Mouse (Mus musculus) NIH3T3 (cell line): ENCODE results near the gene Brinp1.

Experiments
- DNase-seq: peaks from one replicate; pipeline ENCODE4 v3.0.0-alpha.2; 2012; ENCODE audit warnings: low read depth

Gene Brinp1

DNA sequence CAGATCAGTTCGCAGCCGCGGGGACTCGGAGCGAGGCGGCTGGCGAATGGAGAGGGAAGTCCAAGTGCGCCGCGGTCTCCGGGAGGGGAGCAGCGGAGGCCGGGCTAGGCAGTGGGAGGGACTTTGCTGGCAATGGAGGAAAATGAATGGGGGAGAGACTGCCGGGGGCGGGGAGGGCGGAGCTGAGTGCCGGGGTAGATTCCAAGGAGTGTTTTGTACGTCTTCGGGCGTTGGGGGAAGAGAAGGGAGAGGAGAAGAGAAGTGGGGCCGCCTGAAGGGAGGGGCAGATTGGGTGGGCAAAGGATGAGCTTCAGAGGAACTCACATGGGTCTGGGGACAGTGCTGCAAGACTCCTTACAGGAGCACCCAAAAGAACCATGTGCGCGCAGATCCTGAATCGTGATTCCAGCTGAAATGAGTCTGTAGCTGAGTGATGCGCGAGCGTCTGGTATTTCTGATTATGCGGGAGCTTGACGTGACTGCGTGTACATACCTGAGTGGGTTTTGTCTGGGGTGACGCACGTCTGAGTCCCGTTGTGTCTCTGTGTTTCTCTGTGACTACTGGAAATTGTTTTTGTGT, at the start of gene Brinp1:
TSS of gene Brinp1 (minus strand) at position 76 of the 580 bp plus-strand sequence.
- peak; percentile 86 for DNase-seq

- no peak for DNase-seq
These were observed 3.1 kb upstream of the Brinp1 start for GRCm38 (mm10) chr4:68957265-68957664.

DNA sequence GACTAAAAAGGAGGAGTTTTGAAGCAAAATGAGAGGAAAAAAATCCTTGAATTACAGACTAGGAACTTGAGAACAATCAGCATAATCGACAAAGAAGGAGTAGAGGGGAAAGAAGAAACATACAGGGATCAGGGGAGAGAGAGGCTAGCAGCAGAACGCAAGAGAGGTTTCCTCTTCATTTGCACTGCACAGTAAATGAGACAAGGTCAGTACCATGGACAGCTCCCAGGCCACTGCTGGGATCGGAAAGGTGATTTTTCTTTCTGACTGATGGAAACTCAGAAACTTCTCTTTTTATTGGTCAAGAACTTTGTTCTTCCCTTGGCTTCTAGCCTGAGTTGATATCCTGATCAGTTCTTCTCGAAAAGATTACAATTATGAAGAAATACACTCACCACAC, 1.4 kb upstream of the Brinp1 start:
- DNase-seq, result peak; percentile 90

DNA sequence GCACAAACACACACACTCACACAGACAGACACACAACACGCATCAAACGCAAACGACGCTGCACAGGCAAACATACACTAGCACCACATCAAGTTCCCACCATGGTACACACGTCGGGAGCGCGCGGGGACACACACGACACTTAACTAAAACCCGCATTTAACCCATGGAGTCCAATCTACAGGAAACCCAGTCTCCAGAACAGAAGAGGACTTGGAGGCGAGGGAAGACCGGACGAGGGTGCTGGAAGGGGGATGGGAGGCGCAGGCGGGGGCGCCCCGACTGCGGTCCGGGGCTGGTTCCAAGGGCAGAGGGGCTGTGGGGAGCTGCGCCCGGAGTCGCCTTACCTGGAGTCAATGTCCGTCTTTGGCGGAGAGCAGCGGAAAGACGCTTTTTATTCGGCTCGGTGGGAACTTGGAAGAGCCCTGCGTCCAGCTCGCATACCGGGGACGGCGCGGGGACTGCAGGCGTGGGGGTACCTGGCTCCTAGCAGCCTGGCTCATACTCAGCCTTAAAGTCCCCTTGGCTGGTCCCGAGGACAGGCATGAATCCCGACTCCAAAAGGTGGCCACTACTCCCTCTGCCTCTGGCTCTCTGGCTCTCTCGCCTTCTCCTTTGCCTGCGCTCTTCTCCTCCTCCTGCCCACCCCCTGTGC, 403 bp downstream of the Brinp1 start:
- DNase-seq, result no peak

GRCm38 (mm10) chr4:68953131-68953551, 1.1 kb downstream of the Brinp1 start:
- peak; percentile 28 for DNase-seq

DNA sequence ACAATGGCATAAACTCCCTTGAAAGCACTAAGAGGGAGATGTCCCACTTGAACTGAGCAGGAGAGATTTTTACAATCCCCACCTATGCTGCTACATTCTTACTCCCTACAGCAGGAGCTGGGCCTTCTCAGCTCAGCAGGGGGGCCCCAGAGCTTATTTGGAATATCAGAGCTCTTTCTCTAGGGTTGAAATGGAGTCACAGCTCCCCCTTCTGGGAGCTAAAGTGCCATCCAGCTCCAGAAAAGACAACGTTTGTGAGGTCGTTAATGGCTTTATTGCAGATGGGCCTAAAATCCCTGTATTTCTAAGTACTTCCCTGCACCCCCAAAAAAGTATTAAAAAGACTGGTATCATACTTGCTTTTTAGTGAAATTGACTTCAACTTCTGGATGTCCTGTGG, 3.6 kb downstream of the Brinp1 start:
- peak; percentile 92 for DNase-seq

GRCm38 (mm10) chr4:68942938-68943337, 11.3 kb downstream of the Brinp1 start:
- DNase-seq, result no peak

DNA sequence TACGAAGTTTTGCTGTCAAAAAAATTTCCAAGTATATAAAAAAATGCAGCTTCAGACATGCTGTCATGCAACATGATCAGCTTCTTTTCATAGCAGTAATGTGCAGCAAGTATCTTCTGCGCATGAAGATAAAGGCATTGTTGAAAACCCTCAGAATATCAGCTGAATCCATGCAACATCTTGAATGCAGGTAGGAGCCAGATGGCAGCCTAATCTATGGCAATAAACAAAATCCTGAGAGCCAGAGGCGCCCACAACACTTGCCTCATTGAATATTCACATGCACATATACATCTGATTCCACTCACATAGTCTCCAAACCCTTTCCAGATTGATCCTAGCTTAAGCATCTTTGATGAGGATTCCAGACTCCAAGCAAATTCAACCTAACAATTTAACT, 24.2 kb downstream of the Brinp1 start:
- no peak for DNase-seq

DNA sequence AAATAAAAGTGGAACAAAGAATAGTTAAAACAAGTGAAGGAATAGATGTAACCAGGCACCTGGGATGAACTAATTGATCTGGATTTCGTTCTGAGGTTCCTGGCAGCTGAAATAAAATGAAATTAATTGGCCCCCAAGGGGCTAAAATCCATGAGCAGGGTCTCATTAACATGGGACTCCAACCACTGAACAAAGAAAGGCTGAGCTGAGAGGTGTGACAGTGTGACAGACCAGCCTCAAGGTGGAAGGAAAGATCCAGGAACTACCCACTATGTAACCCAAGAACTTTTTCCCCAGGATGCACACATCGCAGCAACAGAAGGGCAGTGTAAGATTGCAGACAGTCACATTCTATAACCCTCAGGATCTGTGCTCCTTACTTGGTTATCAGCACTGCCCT, 28.1 kb downstream of the Brinp1 start:
- no peak for DNase-seq

GRCm38 (mm10) chr4:68922944-68923343, 31.3 kb downstream of the Brinp1 start:
- DNase-seq, result no peak

DNA sequence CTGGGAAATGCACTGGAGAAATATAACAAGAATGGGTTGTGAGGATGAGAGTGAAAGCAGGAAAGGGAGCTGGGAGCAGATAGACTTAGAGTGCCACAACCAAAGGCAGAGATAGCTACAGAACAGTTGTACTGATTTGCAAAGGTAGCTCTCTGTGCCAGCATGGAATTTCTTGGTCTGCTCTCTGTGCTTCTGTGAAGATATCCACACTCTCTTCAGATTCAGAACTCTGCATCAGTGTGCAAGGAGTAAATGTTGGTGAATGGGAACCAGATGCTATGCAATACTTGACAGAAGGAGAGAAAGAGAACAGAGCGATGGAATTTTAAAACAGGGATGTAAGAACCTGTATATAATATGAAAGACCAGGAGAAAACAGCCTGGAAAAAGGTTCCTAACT, 31.7 kb downstream of the Brinp1 start:
- DNase-seq, result no peak

- peak; percentile 76 for DNase-seq
These were observed 34.1 kb downstream of the Brinp1 start for GRCm38 (mm10) chr4:68920127-68920526.

DNA sequence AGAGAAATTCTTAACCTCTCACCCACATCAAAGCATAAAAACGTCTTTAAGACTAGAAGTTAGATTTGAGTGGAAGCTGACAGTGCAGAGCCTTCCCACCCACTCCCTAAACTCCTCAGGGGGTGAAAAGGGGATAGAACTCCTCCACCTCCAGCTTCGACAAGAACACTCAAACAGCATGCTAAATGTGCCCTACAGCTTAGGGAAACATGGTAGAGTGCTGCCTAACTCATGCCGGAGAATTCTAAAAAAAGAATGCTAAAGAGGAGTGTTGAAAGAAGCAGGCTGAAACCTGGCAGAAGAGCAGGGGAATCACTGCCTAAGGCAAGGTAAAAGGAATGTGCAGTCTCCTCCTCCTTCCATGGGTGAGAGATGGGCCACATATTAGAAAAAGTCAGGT, 43.3 kb downstream of the Brinp1 start:
- DNase-seq, result peak; percentile 43

DNA sequence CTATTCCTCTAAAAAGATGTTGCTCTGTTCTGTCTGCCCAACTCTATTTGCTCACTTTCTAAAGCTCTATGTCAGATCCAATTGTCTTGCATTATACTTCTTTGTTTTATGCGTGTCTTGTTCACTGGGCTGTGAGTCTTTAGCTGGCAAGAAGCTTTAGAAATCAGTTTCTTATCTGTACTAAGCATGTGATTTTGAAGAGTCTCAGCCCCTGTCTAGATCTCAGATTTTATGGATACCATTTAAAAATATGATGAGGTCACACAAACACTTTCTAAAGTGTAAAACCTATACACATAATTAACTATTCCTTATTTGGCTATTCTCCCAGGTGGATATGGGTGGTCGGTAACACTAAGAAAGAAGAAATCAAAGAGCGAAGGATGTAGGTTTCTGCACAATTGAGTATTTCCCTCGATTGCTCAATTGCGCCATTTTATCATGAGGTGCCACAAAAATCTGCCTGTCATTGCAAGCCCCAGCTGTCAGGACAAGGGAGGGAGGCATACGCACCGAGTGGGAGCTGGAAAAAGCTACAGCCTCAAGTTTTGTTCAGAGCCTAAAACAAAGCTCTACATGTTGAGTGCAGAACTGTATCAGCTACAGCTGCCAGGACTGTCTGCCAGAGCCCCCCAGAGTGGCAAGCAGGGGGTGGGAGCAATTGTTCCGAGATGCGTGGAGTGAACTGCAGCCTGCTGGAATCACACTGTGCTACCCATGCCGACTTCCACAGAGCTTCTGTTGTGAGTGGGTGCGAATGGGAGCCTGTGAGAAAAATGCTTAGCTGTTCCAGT, 47.6 kb downstream of the Brinp1 start:
- DNase-seq, result no peak

DNA sequence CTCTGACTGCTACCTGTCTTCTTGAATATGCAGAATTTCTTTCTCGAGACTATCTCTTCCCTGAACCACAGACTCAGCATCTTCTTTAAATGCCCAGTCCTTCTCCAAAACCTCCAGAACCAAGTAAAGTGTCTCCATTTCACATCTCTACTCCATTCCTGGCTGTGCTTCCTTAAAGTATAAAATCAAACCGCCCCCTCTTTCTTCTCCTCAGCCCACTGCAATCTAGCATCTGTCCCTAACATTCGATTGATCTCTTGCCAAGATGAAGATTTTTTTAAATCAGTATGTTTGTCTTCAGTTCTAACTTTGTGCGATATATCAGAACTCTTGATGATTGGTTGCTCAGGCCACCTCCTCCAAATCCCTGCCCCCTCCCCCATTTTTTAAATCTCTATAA, 63.7 kb downstream of the Brinp1 start:
- DNase-seq, result no peak

- DNase-seq, result no peak
These were observed 67.9 kb downstream of the Brinp1 start for GRCm38 (mm10) chr4:68886276-68886675.

- DNase-seq, result no peak
These were observed 82.2 kb downstream of the Brinp1 start for GRCm38 (mm10) chr4:68872028-68872427.

GRCm38 (mm10) chr4:68865135-68865767, 88.9 kb downstream of the Brinp1 start:
- peak; percentile 49 for DNase-seq

DNA sequence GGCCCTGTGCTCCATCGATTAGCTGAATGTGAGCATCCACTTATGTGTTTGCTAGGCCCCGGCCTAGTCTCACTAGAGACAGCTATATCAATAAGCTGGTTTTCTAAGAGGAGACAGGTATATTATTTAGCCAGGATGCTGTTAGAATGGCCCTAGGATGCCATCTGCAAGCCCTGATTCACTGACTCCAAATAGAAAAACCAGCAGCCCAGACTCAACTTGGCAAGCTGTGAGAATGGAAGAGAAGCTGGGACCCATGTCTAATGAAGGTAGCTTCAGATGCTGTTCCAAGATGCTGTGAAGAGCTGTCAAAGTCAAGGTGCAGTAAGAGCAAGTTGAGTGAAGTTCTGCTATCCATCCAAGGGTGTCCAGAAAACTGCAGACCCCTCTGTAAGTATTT, 89.5 kb downstream of the Brinp1 start:
- no peak for DNase-seq

GRCm38 (mm10) chr4:68856868-68857267, 97.3 kb downstream of the Brinp1 start:
- peak; percentile 74 for DNase-seq

DNA sequence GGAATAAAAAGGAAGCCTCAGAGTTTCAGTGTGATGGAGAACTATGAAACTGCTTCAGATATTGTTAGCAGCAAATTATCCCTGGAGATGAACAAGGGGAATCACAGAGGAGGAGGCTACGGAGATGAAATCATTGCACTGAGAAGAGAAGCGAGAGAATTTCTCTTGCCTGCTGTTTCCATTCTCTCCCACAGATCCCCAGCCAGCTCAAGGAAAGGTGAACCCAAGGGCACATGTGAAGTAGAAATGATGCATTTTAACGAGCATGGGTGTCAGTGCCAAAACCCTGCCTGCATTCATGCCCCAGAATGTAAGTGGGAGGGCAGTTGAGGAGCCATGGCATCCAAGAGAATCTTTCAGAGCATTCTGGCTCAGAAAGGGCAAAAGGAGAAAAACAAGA, 104.5 kb downstream of the Brinp1 start:
- peak; percentile 39 for DNase-seq

DNA sequence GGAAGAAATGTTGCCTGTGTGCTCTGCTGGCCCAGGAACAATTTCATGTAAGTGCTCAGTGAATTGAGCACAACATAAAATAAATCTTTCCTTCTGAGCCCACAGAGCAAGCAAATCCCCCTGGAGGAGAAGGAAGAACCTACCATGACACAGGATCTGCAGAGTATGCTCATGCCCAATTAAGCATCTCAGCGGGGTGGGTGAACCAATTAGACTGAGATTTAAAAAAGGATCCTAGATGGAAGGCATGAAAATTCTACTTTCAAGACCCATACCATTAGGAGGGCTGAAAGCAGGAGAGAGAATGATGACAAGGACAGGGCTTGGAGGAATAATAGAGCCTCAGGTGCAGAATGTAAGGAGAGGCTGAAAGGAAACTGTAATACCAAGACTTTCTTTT, 107.2 kb downstream of the Brinp1 start:
- DNase-seq, result no peak

DNA sequence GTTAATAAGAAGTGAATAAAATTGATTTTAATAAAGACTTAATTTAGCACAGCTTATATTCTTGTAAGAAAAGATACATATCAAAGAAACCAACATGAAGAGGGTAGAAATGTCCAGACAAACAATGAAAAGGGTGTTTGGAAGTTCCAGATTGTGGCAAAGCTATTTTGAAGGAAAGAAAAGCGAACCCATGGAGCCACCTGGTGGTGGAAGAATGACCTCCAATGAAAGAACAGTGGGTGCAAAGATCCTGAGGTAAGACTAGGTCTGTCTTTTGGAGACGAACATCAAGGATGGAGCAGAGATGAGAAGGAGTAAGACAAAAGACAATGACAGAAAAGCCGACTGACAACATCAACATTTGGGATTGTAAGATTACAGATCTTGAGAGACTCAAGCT, 108.2 kb downstream of the Brinp1 start:
- peak; percentile 84 for DNase-seq
